Mouse (Mus musculus) hindbrain, embryonic 13.5 days (tissue): ENCODE results near the gene Tdrd12. TPM values are rescaled to one million over a fixed set of nuclear protein-coding genes. Genes with fewer than 3 reads are reported as not detected.

Source experiments
- ATAC-seq: fragments of 200-750 bp; cut with Nextera tagmentation; 2 replicates; pipeline ENCODE4 v1.8.0; 2017; ENCODE audit warnings: moderate TSS enrichment; ENCODE audit not compliant: low FRiP score
- H3K27ac ChIP-seq: fragments of 300-500 bp; sonication (generic); 2 replicates; pipeline ENCODE4 v1.5.1; 2015; ENCODE audit warnings: inconsistent platforms, mild to moderate bottlenecking, moderate library complexity
- H3K27me3 ChIP-seq: fragments of 300-500 bp; sonication (generic); 2 replicates; pipeline ENCODE4 v1.6.1; 2015; ENCODE audit warnings: mild to moderate bottlenecking, inconsistent platforms
- H3K36me3 ChIP-seq: fragments of 300-500 bp; sonication (generic); 2 replicates; pipeline ENCODE4 v1.6.1; 2015; ENCODE audit warnings: mild to moderate bottlenecking, inconsistent platforms
- H3K4me1 ChIP-seq: fragments of 300-500 bp; sonication (generic); replicated peaks from 2 replicates; pipeline ENCODE4 v1.6.1; 2015; ENCODE audit warnings: inconsistent platforms
- H3K4me2 ChIP-seq: fragments of 300-500 bp; sonication (generic); 2 replicates; pipeline ENCODE4 v1.6.1; 2015; ENCODE audit warnings: inconsistent platforms, mild to moderate bottlenecking, moderate library complexity
- H3K4me3 ChIP-seq: fragments of 300-500 bp; sonication (generic); 2 replicates; pipeline ENCODE4 v1.5.1; 2015; ENCODE audit warnings: mild to moderate bottlenecking, inconsistent platforms
- H3K9ac ChIP-seq: fragments of 300-500 bp; sonication (generic); 2 replicates; pipeline ENCODE4 v1.6.1; 2015; ENCODE audit warnings: mild to moderate bottlenecking, inconsistent platforms
- H3K9me3 ChIP-seq: fragments of 300-500 bp; sonication (generic); 2 replicates; pipeline ENCODE4 v1.6.1; 2016; ENCODE audit warnings: inconsistent platforms
- WGBS: fragments of 180-500 bp; shearing (Covaris S2); methylation state at CpG from one replicate; pipeline ENCODE4 v1.1.7; 2015; 5-methylcytosine and 5-hydroxymethylcytosine counted together
- polyA plus RNA-seq: library from polyadenylated mRNA; unstranded; fragments of >200 nt; fragmentation: Nextera tagmentation; extraction: Ambion mirVana; gene quantifications from 2 replicates; pipeline ENCODE4 v1.2.1, GENCODE M21; 2015

Tdrd12 gene
- polyA plus RNA-seq, 1 experiment from 2014 or later, result 0.43 TPM

DNA sequence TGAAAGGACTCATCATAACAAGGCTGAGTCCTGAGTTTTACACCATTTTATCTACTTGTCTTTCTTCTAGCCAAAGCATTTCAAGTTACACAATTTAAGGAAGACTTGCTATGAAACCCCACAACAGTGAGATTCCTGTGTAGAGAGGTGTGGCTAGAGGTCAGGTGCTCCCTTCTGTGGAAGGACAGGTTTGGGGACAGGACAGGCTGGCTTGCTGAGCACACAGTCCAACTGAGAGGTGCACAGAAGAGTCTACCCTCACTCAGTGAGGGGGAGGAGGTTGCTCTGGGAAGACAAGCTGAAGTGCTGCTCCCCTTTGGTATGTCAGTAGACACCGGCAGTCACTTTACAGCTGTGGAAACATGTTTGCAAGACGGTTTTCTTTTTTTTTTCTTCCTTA lies 61.1 kb downstream of the Tdrd12 start:
- Histone ChIP-seq H3K4me3 (no peak overlapping the region), H3K4me2 (no peak overlapping the region), H3K4me1 (no peaks in the 10 kb centered on the region), H3K9me3 (no peaks in the 10 kb centered on the region), H3K27me3 (no peaks in the 10 kb centered on the region), H3K36me3 (no peaks in the 10 kb centered on the region), H3K27ac (no peak overlapping the region), H3K9ac (no peak overlapping the region)
- ATAC-seq, result no peak
- 88% methylated on average over 2 of the region's 2 CpGs for WGBS

DNA sequence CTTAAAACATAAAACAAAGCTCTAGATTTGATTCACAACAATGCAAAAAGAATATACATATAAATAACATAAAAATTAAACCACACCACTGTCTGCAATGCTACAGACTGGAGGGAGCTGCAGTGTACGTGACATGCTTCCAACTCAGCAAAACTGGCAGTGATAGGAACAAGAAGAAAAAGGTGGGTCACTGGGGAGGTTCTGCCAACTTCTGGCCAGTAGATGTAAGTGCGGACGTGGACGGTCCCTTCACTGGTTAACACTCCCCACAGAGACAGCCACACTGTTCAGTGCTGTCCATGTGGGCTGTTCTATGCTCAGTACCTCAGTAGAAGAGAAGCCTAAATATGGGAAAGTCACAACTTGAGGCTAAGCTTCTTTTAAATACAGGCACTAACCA lies 66.8 kb downstream of the Tdrd12 start:
- Histone ChIP-seq H3K9ac (no peak overlapping the region), H3K4me2 (no peak overlapping the region), H3K27ac (no peak overlapping the region), H3K36me3 (no peaks in the 10 kb centered on the region), H3K9me3 (no peaks in the 10 kb centered on the region), H3K4me1 (no peaks in the 10 kb centered on the region), H3K4me3 (no peak overlapping the region), H3K27me3 (no peaks in the 10 kb centered on the region)
- WGBS, result 50% methylated on average over 4 of the region's 4 CpGs
- no peak for ATAC-seq

DNA sequence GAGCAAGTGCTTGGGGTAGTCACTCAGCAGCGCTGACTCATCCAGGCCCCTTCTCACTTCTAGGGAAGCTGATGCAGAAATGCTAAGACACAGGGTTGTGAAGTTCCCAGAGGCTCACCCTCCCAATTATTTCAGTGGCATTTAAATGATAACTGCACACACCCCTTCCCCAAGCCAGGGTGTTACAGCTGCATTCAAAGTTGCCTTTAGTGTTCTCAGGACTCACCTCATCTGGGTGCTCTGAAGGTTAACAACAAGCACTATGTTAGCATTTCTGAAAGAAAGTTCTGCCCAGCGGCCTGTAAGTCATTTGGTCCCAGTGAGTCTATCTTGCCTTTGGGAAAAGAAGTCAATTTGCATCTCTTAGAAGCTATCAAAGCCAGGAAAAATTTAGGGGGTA lies 69.7 kb downstream of the Tdrd12 start:
- Histone ChIP-seq H3K9ac (no peak overlapping the region), H3K4me1 (no peaks in the 10 kb centered on the region), H3K27ac (no peak overlapping the region), H3K27me3 (no peaks in the 10 kb centered on the region), H3K36me3 (no peaks in the 10 kb centered on the region), H3K4me3 (no peak overlapping the region), H3K4me2 (no peak overlapping the region), H3K9me3 (no peaks in the 10 kb centered on the region)
- ATAC-seq, result no peak
- 57% methylated on average over 2 of the region's 2 CpGs for WGBS

DNA sequence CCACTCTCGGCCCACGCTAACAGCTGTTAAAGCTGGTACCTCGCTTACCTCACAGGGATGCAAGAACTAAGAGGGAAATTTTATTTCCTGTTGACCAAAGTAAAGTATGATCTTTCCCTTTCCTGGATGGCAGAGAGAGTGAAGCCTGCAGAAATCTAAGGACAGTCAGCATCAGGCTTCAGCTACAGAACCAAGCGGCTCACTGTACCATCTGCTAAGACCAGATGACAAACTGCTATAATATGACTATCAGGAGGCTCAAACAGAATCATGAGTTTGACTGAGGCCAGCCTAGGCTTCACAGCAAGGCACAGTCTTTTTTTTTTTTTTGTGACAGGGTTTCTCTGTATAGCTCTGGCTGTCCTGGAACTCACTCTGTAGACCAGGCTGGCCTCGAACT lies 72.5 kb downstream of the Tdrd12 start:
- H3K4me3 ChIP-seq, result no peak overlapping the region
- H3K27ac ChIP-seq, result no peak overlapping the region
- H3K27me3 ChIP-seq, result no peaks in the 10 kb centered on the region
- H3K9me3 ChIP-seq, result no peaks in the 10 kb centered on the region
- no peaks in the 10 kb centered on the region for H3K36me3 ChIP-seq
- H3K9ac ChIP-seq, result no peak overlapping the region
- H3K4me2 ChIP-seq, result no peak overlapping the region
- no peaks in the 10 kb centered on the region for H3K4me1 ChIP-seq
- WGBS, result 98% methylated on average over 5 of the region's 5 CpGs
- ATAC-seq, result no peak

DNA sequence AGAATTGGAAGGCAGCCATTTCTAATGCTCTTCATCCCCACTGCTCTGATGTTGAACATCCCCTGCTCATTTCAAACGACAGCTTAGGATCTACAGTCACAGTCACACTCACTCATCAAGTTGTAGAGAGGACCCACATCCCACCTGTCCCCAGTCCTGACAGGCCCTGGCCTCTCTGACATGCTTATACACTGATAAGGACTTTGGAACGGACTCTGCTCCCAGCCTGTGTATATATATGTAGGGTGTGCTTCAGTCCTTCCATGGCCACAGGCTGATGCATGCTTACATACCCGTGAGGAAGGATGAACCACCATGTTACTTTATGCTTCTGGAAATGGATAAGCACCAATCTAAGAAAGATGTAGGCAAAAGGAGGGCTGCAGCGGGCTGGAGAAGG lies 76.6 kb downstream of the Tdrd12 start:
- no peak for ATAC-seq
- 86% methylated on average over 4 of the region's 4 CpGs for WGBS
- Histone ChIP-seq H3K27ac (no peak overlapping the region), H3K4me2 (no peak overlapping the region), H3K9ac (no peak overlapping the region), H3K27me3 (no peaks in the 10 kb centered on the region), H3K4me3 (no peak overlapping the region), H3K36me3 (no peaks in the 10 kb centered on the region), H3K9me3 (no peaks in the 10 kb centered on the region), H3K4me1 (no peaks in the 10 kb centered on the region)

DNA sequence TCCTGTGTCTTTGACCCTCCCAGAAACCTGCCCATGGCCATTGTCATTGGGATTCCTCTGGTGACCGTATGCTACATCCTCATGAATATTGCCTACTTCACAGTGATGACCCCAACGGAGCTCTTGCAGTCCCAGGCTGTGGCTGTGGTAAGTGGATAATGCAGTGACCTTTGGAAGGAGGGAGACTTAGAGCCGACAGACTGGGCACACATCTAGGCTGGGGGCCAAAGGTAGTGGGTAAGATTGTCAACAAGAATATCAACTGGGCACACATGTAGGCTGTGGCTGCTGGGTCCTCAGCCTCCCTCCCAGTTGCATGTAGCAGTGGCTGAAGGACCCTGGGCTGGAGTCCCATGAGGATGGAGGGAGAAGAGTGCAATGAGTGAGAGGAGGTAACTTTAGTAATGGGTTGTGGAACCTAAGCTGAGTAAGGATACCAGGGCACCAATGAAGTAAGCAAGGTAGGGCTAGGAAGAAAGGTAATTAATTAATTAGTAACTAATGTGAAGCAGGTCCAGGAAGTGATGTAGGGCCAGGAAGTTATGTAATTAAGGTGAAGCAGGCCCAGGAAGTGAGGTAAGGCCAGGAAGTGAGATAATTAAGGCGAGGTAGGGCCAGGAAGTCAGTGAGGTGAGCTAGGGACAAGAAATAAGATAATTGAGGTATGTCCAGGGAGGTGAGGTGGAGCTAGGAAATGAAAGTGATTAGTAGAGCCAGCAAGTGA lies 81.3 kb downstream of the Tdrd12 start:
- Histone ChIP-seq H3K27ac (no peak overlapping the region), H3K4me2 (no peak overlapping the region), H3K27me3 (no peaks in the 10 kb centered on the region), H3K9ac (no peak overlapping the region), H3K9me3 (no peaks in the 10 kb centered on the region), H3K36me3 (no peaks in the 10 kb centered on the region), H3K4me1 (no peaks in the 10 kb centered on the region), H3K4me3 (no peak overlapping the region)
- no peak for ATAC-seq
- WGBS, result 81% methylated on average over 4 of the region's 4 CpGs

DNA sequence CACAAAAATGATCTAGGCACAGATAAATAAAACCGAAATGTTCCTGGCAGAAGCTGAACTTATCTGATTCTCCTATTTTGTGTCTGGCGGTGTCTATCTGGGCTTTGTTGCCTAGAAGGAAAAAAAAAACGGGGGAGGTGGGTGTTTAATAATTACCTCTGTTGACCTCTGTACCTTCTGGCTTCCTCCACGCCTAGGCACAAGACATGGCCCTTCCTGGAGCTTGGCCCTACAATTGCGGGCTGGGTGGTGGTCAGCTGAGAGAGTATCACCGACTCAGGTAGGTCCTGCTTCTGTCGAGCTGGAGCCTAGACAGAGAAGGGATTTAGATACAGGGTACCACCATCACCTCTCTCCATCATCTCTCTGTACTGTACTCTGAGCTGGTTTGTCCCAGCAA lies 88.7 kb downstream of the Tdrd12 start:
- Histone ChIP-seq H3K9me3 (no peaks in the 10 kb centered on the region), H3K4me1 (no peaks in the 10 kb centered on the region), H3K4me2 (no peak overlapping the region), H3K4me3 (no peak overlapping the region), H3K27me3 (no peaks in the 10 kb centered on the region), H3K27ac (no peak overlapping the region), H3K9ac (no peak overlapping the region), H3K36me3 (no peaks in the 10 kb centered on the region)
- WGBS, result 75% methylated on average over 7 of the region's 7 CpGs
- no peak for ATAC-seq

DNA sequence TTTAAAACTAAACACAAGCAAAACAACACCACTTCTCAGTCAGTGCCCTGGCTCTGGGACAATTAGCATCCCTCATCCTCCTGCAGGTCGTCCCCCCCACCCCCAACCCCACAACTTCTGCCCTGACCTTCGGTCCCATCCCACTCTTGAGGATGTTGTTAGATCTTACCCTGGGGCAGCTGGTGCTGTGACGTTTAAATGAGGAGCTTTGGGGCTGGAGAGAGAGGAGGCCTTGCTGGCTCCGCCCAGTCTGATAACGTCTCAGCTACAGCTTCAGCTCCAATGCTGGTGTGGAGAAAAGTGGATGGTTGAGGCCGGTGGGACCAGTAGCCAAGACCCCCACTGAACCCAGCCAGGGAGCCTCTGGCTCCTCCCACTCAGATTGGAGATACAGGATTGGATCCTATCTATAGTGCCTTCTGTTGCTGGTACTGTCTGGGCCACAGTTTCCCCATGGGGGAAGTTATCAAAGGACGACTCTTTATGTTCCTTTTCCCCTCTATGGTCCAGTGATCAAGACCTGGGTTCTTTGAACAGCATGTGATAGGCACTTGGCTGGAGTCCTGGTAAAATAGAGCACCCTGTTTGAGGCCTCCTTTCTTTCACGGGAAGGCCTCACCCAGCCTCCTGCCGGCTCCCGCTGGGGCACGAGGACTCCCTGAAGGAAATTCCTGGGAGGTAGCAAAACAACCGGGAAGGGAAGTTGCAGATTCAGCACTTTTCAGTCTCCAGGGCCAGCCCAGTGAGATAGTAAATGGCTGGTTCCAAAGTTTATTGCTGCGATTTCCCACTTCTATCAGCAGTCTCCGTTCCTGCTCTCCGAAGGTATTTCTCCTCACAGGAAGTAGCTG lies 89.3 kb downstream of the Tdrd12 start, which contains the start of gene Slc7a9:
TSS of gene Slc7a9 (plus strand) at position 801 of the 851 bp plus-strand sequence.
- ATAC-seq, result no peak
- Histone ChIP-seq H3K27ac (no peak within 1 kb of the TSS), H3K9me3 (no peaks in the 10 kb centered on the region; the same call in 1 of the 2 replicates), H3K36me3 (no peaks in the 10 kb centered on the region), H3K4me1 (no peaks in the 10 kb centered on the region), H3K4me3 (no peak within 1 kb of the TSS), H3K4me2 (no peak within 1 kb of the TSS), H3K27me3 (no peaks in the 10 kb centered on the region), H3K9ac (no peak within 1 kb of the TSS)
- 32% methylated on average over 15 of the region's 15 CpGs for WGBS

DNA sequence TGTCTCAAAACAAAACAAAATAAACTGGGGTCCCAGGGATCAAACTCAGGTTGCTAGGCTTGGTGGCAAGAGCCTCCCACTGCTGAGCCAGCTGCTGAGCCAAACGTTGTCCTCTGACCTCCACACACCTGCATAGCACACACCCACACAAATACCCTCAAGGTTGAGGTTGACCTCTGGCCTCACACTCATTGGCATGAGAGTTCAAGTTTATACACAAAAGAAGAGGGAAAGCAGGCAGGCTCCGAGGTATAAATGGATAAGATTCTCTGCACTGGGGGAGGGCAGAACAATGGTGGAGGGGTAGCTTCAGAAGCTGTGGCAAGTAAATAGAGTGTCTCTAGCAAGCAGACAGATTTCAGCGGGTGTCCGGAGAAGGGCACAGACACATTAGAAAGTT lies 90.0 kb downstream of the Tdrd12 start:
- Histone ChIP-seq H3K4me3 (no peak overlapping the region), H3K36me3 (no peaks in the 10 kb centered on the region), H3K4me1 (no peaks in the 10 kb centered on the region), H3K9ac (no peak overlapping the region), H3K27me3 (no peaks in the 10 kb centered on the region), H3K4me2 (no peak overlapping the region), H3K27ac (no peak overlapping the region), H3K9me3 (no peaks in the 10 kb centered on the region; the same call in 1 of the 2 replicates)
- no peak for ATAC-seq
- WGBS, result 37% methylated on average over 4 of the region's 4 CpGs

DNA sequence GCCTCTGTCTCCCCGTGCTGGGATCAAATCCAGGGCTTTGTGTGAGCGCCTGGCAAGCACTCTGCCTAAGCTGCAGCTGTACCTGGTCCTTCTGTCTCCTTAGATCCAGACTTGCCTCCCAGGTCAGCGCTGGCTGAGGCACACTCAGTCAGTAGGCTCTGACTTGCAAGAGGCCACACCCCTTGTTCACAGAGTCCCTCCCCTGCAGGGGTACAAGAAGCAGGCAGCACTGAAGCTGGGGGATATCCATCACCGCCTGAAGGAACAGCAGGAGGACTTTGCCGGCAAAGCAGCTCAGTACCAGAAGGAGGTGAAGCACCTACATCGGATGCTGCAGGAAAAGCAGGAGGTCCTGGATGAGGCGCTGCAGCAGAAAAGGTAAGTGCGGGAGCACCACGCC lies 102.3 kb downstream of the Tdrd12 start:
- no peak overlapping the region for H3K4me3 ChIP-seq
- peaks cover 85% of the 10 kb centered on the region for H3K36me3 ChIP-seq
- H3K9ac ChIP-seq, result no peak overlapping the region
- no peaks in the 10 kb centered on the region for H3K9me3 ChIP-seq
- H3K27me3 ChIP-seq, result no peaks in the 10 kb centered on the region
- no peak for ATAC-seq
- H3K4me1 ChIP-seq, result no peaks in the 10 kb centered on the region
- no peak overlapping the region for H3K27ac ChIP-seq
- WGBS, result 86% methylated on average over 9 of the region's 9 CpGs
- no peak overlapping the region for H3K4me2 ChIP-seq

DNA sequence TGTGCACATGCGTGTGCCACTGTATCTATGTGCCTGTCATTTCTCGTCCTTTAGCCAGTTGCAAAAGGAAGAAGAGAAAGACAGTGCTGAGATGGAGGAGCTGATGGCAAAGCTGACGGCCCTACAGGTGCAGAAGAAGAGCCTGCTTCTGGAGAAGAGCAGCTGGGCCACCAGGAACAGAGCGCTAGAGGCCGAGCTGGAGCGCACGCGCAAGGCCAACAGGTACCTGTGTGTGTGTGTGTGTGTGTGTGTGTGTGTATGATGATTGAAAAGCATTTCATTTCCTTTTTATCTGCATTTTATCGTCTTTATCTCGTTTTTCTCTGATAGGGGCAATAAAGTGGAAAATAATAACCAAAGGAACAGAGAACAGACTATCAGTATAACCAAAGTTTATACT lies 109.4 kb downstream of the Tdrd12 start:
- no peaks in the 10 kb centered on the region for H3K9me3 ChIP-seq
- no peaks in the 10 kb centered on the region for H3K4me1 ChIP-seq
- no peaks in the 10 kb centered on the region for H3K27me3 ChIP-seq
- no peak overlapping the region for H3K27ac ChIP-seq
- peaks cover 72% of the 10 kb centered on the region for H3K36me3 ChIP-seq
- no peak overlapping the region for H3K4me2 ChIP-seq
- no peak for ATAC-seq
- WGBS, result 94% methylated on average over 10 of the region's 10 CpGs
- H3K9ac ChIP-seq, result no peak overlapping the region
- no peak overlapping the region for H3K4me3 ChIP-seq

DNA sequence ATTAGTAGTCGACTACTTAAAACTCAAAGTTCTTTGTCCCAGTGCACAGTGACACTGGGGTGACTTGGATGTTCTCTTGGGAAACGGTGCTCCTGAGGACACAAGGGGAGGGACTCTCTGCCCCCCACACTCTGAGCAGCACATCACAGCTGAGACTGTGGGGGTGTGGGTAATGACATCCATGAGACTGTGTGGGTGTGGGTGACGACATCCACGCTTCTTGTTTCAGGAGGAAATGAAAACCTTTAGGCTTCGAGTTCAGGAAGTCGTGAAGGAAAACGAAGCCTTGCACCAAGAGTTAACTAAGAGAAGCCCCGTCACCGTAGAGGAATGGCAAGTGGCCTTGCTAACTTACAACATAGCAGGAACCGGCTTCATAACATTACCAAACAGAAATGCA lies 114.5 kb downstream of the Tdrd12 start:
- Histone ChIP-seq H3K9me3 (no peaks in the 10 kb centered on the region), H3K36me3 (peaks cover 77% of the 10 kb centered on the region), H3K9ac (no peak overlapping the region), H3K4me2 (no peak overlapping the region), H3K27ac (no peak overlapping the region), H3K27me3 (no peaks in the 10 kb centered on the region), H3K4me3 (no peak overlapping the region), H3K4me1 (no peaks in the 10 kb centered on the region)
- no peak for ATAC-seq
- 96% methylated on average over 10 of the region's 10 CpGs for WGBS
